Mouse (Mus musculus): ENCODE results near the gene Rsad1.

Gene Rsad1

GRCm38 (mm10) chr11:94491749-94492099 lies 57.3 kb downstream of the Rsad1 start:
- in situ Hi-C loops (cut with MboI; ENCODE audit: low sequenced_read_pairs) = no loop called here

- in situ Hi-C loops (cut with MboI; ENCODE audit: low sequenced_read_pairs) = no loop called here
Observed at GRCm38 (mm10) chr11:94491035-94491748, 57.9 kb downstream of the Rsad1 start.
